Comparison of ENCODE assay signal across 16 mouse cellular contexts in genomic region chr14:108021331-108021730, GRCm38 (mm10).
"Had no signal": no experiment of that assay in that cellular context is flagged by ENCODE, and none has a peak within 500 bp of the region (broad histone marks: within the 10 kb centered on the region; RNA-seq: fewer than 3 reads in every experiment).

No protein-coding gene starts in this region.

- H3K36me3 ChIP-seq: liver, embryonic 15.5 days; midbrain, embryonic 12.5 days; midbrain, embryonic 15.5 days; neural tube, embryonic 12.5 days; stomach, embryonic 15.5 days had no signal

- H3K4me2 ChIP-seq: liver, embryonic 15.5 days; midbrain, embryonic 12.5 days; midbrain, embryonic 15.5 days; neural tube, embryonic 12.5 days; stomach, embryonic 15.5 days had no signal

- DNase-seq: liver, postnatal 0 days; lung, adult 2 months; lung, postnatal 14 days; lung, postnatal 36 days; right cerebral cortex, postnatal 14 days; thymus, adult 2 months; thymus, postnatal 25 days; thymus, postnatal 4 days had no signal

- H3K9ac ChIP-seq: liver, embryonic 15.5 days; liver, postnatal 0 days; midbrain, embryonic 12.5 days; midbrain, embryonic 15.5 days; neural tube, embryonic 12.5 days; stomach, embryonic 15.5 days had no signal

- ATAC-seq: liver, postnatal 0 days; midbrain, embryonic 15.5 days had no signal

- H3K4me1 ChIP-seq: liver, embryonic 15.5 days; megakaryocyte, embryonic 14.5 days; midbrain, embryonic 12.5 days; midbrain, embryonic 15.5 days; neural tube, embryonic 12.5 days; stomach, embryonic 15.5 days had no signal

- H3K27me3 ChIP-seq: liver, embryonic 15.5 days; megakaryocyte, embryonic 14.5 days; midbrain, embryonic 12.5 days; midbrain, embryonic 15.5 days; neural tube, embryonic 12.5 days; stomach, embryonic 15.5 days had no signal

- H3K4me3 ChIP-seq: liver, embryonic 15.5 days; megakaryocyte, embryonic 14.5 days; midbrain, embryonic 12.5 days; midbrain, embryonic 15.5 days; neural tube, embryonic 12.5 days; stomach, embryonic 15.5 days had no signal

- H3K27ac ChIP-seq: liver, embryonic 15.5 days; macrophage; midbrain, embryonic 12.5 days; midbrain, embryonic 15.5 days; neural tube, embryonic 12.5 days; stomach, embryonic 15.5 days; stomach, postnatal 0 days had no signal

- H3K9me3 ChIP-seq: liver, embryonic 15.5 days; megakaryocyte, embryonic 14.5 days; midbrain, embryonic 12.5 days; midbrain, embryonic 15.5 days; neural tube, embryonic 12.5 days; stomach, embryonic 15.5 days had no signal
